Mouse (Mus musculus) heart, postnatal 0 days (tissue): ENCODE measurements around the gene Rbfox3.

Experiments used
- CTCF ChIP-seq: IDR thresholded peaks from 2 replicates; pipeline ENCODE4 v1.5.1; 2016; ENCODE audit warnings: antibody characterized with exemption, control low read depth, low read depth
- EP300 ChIP-seq: IDR thresholded peaks from 2 replicates; pipeline ENCODE4 v1.6.1; 2016; ENCODE audit warnings: antibody characterized with exemption, low read depth

DNA sequence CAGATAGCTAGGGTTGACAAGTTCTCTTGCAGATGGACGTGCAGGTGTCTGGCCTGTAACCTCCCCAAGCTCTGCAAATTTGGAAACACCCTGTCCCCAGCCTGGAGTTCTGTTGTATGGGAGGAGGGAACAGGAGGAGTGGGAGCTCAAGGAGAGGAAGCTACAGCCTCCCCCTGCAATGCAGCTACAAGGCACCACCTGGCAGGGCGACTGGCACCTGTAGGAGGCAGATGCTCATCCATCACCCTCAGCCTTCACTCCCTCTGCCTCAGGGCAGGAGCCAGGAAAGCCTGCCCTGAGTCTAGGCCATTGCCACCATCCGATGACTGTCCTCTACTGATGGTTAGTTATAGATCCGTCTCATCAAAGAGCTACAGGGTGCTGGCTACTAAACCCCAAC, 226.7 kb downstream of the Rbfox3 start:
- no peak for TF ChIP-seq CTCF
- TF ChIP-seq EP300: no peak
